Mouse (Mus musculus) C2C12 (cell line): ENCODE measurements around the gene Fndc11. TPM values are rescaled to one million over a fixed set of nuclear protein-coding genes. Genes with fewer than 3 reads are reported as not detected.

Experiments
- H3K27me3 ChIP-seq: one replicate; pipeline ENCODE4 v1.6.1; 2011; ENCODE audit not compliant: control insufficient read depth, insufficient read depth, insufficient read length
- H3K36me3 ChIP-seq: one replicate; pipeline ENCODE4 v1.6.1; 2011; ENCODE audit not compliant: control insufficient read depth, insufficient read depth
- H3K4me3 ChIP-seq: one replicate; pipeline ENCODE4 v1.5.1; 2011; ENCODE audit warnings: mild to moderate bottlenecking, control low read depth; ENCODE audit not compliant: poor library complexity, insufficient read depth, severe bottlenecking
- H3K79me2 ChIP-seq: one replicate; pipeline ENCODE4 v1.6.1; 2011; ENCODE audit not compliant: control insufficient read depth, insufficient read depth
- H3K79me3 ChIP-seq: one replicate; pipeline ENCODE4 v1.6.1; 2011; ENCODE audit warnings: low read depth, control low read depth
- H3ac ChIP-seq: one replicate; pipeline ENCODE3; 2011; ENCODE audit warnings: low read depth; ENCODE audit not compliant: control insufficient read depth, insufficient read length
- CEBPB ChIP-seq: IDR thresholded peaks from one replicate; pipeline ENCODE4 v1.6.1; 2011; ENCODE audit warnings: low read depth, mild to moderate bottlenecking, control low read depth, moderate library complexity
- CTCF ChIP-seq: IDR thresholded peaks from one replicate; pipeline ENCODE4 v1.5.1; 2011; ENCODE audit not compliant: control insufficient read depth, insufficient read depth, insufficient read length
- FOSL1 ChIP-seq: IDR thresholded peaks from one replicate; pipeline ENCODE4 v1.8.0; 2011; ENCODE audit warnings: mild to moderate bottlenecking, low read length; ENCODE audit not compliant: poor library complexity, insufficient read depth, severe bottlenecking
- MAX ChIP-seq: IDR thresholded peaks from one replicate; pipeline ENCODE4 v1.6.1; 2011; ENCODE audit warnings: mild to moderate bottlenecking, control low read depth
- MYOD1 ChIP-seq: IDR thresholded peaks from one replicate; pipeline ENCODE4 v1.6.1; 2011; ENCODE audit warnings: low read depth; ENCODE audit not compliant: control insufficient read depth, insufficient read length
- MYOG ChIP-seq: IDR thresholded peaks from one replicate; pipeline ENCODE4 v1.6.1; 2011; ENCODE audit not compliant: control insufficient read depth, insufficient read length; ENCODE audit errors: extremely low read depth
- USF1 ChIP-seq: IDR thresholded peaks from one replicate; pipeline ENCODE4 v1.6.1; 2011; ENCODE audit warnings: low read depth, mild to moderate bottlenecking, control low read depth, moderate library complexity
- polyA plus RNA-seq: library from polyadenylated mRNA; unstranded; fragments of >200 nt; fragmentation: generic; extraction: Trizol; gene quantifications from one replicate; pipeline ENCODE4 v1.2.1, GENCODE M21; 2012; ENCODE audit warnings: missing spikeins

Fndc11 gene
- polyA plus RNA-seq, 1 experiment: not detected

- TF ChIP-seq CTCF (no peak), MYOD1 (no peak), MYOG (no peak), CEBPB (no peak), FOSL1 (no peak), MAX (no peak), USF1 (no peak)
- Histone ChIP-seq H3K36me3 (no peaks in the 10 kb centered on the region), H3K4me3 (no peak overlapping the region), H3K79me3 (no peaks in the 10 kb centered on the region), H3K27me3 (peaks cover 70% of the 10 kb centered on the region), H3K79me2 (no peaks in the 10 kb centered on the region), H3ac (no peak overlapping the region)
Observed at GRCm38 (mm10) chr2:181212389-181213020, 7.3 kb upstream of the Fndc11 start.

GRCm38 (mm10) chr2:181213021-181213445 is 6.8 kb upstream of the Fndc11 start, which contains the start of gene Srms:
TSS of gene Srms (minus strand) at chr2:181213185.
- H3ac ChIP-seq: no peak within 1 kb of the TSS
- no peaks in the 10 kb centered on the region for H3K79me2 ChIP-seq
- H3K36me3 ChIP-seq: no peaks in the 10 kb centered on the region
- H3K4me3 ChIP-seq: no peak within 1 kb of the TSS
- TF ChIP-seq MAX (no peak), FOSL1 (no peak), MYOG (no peak), MYOD1 (no peak), CTCF (no peak), USF1 (no peak), CEBPB (no peak)
- H3K27me3 ChIP-seq: peaks cover 64% of the 10 kb centered on the region
- H3K79me3 ChIP-seq: no peaks in the 10 kb centered on the region

GRCm38 (mm10) chr2:181216037-181216436 is 3.8 kb upstream of the Fndc11 start:
- H3K4me3 ChIP-seq: no peak overlapping the region
- TF ChIP-seq CTCF (no peak), FOSL1 (no peak), MYOD1 (no peak), CEBPB (no peak), MAX (no peak), USF1 (no peak), MYOG (no peak)
- no peaks in the 10 kb centered on the region for H3K79me2 ChIP-seq
- H3K79me3 ChIP-seq: no peaks in the 10 kb centered on the region
- no peak overlapping the region for H3ac ChIP-seq
- H3K36me3 ChIP-seq: no peaks in the 10 kb centered on the region
- peaks cover 43% of the 10 kb centered on the region for H3K27me3 ChIP-seq

- TF ChIP-seq FOSL1 (no peak), USF1 (no peak), CEBPB (no peak), MAX (no peak), MYOD1 (no peak), MYOG (no peak), CTCF (no peak)
- Histone ChIP-seq H3K79me2 (no peaks in the 10 kb centered on the region), H3ac (no peak overlapping the region), H3K4me3 (no peak overlapping the region), H3K79me3 (no peaks in the 10 kb centered on the region), H3K27me3 (peaks cover 24% of the 10 kb centered on the region), H3K36me3 (no peaks in the 10 kb centered on the region)
Observed at GRCm38 (mm10) chr2:181218881-181219485, 830 bp upstream of the Fndc11 start.

- no peak overlapping the region for H3ac ChIP-seq
- H3K27me3 ChIP-seq: peaks cover 14% of the 10 kb centered on the region
- no peak overlapping the region for H3K4me3 ChIP-seq
- no peak for TF ChIP-seq FOSL1
- no peak for TF ChIP-seq MAX
- no peak for TF ChIP-seq MYOD1
- no peak for TF ChIP-seq MYOG
- TF ChIP-seq USF1: no peak
- TF ChIP-seq CTCF: no peak
- H3K36me3 ChIP-seq: no peaks in the 10 kb centered on the region
- H3K79me3 ChIP-seq: no peaks in the 10 kb centered on the region
- H3K79me2 ChIP-seq: no peaks in the 10 kb centered on the region
Observed at GRCm38 (mm10) chr2:181220361-181220760, 548 bp downstream of the Fndc11 start.
